Mouse (Mus musculus): ENCODE data around the gene Ugt1a5. TPM values are rescaled to one million over a fixed set of nuclear protein-coding genes. Genes with fewer than 3 reads are reported as not detected.

The Ugt1a5 gene
- 0.15 TPM for polyA plus RNA-seq (2015; fragmentation: Illumina TruSeq; extraction: RNeasy Lipid Tissue Mini Kit (QIAGEN cat#74804); ENCODE audit: insufficient read depth, low replicate concordance)

DNA sequence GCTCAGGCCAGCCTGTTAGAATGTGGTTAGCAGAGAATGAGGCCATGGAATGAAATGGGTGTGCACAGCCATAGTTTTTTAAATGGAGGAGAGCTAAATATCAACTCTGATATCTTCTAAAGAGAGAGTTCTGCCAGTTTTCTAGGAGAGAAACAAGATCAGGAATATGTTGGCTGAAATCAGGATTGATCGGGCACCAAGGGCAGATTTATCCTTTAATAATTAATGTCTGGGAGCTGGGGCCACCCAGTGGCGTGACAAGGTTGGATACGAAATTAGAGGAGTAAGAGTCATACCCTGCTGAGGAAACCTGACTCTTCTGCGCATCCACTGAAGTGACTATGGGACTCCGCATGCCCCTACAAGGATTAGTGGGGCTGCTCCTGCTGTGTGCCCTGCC is at the start of gene Ugt1a5:
Gene Ugt1a5 (plus strand): TSS at position 302 of the 400 bp plus-strand sequence.

DNA sequence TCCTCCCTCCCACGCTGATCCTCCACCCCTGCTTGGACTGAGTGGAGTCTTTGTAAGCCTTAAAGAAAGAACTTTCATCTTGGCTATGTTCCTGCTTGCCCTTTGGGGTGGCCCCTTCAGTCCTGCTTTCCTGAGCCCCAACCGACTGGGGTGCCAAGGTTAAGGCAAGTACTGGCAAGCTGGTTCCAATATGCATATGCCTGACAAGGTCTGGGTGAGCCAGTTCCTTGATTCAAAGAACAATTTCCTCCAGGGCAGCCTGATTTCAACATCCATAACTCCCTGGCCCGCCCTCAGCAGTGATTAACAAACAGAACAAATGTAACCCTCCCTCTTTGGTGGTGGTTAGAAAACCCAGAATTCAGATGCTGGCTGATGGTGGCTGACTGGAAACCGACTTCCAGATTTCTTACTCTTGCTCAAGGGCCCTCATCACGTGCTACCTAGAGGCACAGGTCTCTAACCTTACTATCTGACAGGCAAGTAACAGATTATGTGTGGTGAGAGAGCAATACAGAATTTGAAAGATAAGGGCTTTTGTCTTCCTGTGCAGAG is 31.3 kb upstream of the Ugt1a5 start, which contains the start of gene Ugt1a6a:
Gene Ugt1a6a (plus strand): TSS at position 353 of the 555 bp plus-strand sequence.

GRCm38 (mm10) chr1:88200456-88200855 is 34.6 kb downstream of the Ugt1a5 start, which contains the start of gene Ugt1a2:
Gene Ugt1a2 (plus strand): TSS chr1:88200601.

GRCm38 (mm10) chr1:88205294-88205922 is 39.6 kb downstream of the Ugt1a5 start, which contains the start of gene Dnajb3:
Gene Dnajb3 (minus strand): TSS chr1:88205782.

DNA sequence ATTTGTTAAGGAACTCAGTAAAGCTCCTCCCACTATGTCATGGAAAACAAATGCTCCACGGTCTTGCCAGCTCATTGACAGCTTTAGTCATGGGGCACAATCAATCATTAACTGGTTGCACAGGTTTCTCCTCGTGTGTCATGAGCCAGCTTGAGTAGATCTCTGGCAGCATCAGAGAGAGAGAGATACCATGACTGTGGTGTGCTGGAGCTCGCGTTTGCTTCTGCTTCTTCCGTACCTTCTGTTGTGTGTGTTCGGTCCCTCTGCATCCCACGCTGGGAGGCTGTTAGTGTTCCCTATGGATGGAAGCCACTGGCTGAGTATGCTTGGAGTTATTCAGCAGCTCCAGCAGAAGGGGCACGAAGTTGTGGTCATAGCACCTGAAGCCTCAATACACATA is 46.0 kb downstream of the Ugt1a5 start, which contains the start of gene Ugt1a1:
Gene Ugt1a1 (plus strand): TSS at position 148 of the 400 bp plus-strand sequence.

GRCm38 (mm10) chr1:88226670-88227379 is 61.0 kb downstream of the Ugt1a5 start, which contains the start of gene Mroh2a:
Gene Mroh2a (plus strand): TSS chr1:88226986.

Other genes starting within 250 kb of the Ugt1a5 start
- 18.5 TPM for gene Usp40, start 157.5 kb upstream of the Ugt1a5 start, polyA plus RNA-seq (2015; fragmentation: Illumina TruSeq; extraction: RNeasy Lipid Tissue Mini Kit (QIAGEN cat#74804); ENCODE audit: insufficient read depth, low replicate concordance)
- not detected for gene Ugt1a10, start 110.6 kb upstream of the Ugt1a5 start, polyA plus RNA-seq (2015; fragmentation: Illumina TruSeq; extraction: RNeasy Lipid Tissue Mini Kit (QIAGEN cat#74804); ENCODE audit: insufficient read depth, low replicate concordance)
- not detected for gene Ugt1a9, start 95.2 kb upstream of the Ugt1a5 start, polyA plus RNA-seq (2015; fragmentation: Illumina TruSeq; extraction: RNeasy Lipid Tissue Mini Kit (QIAGEN cat#74804); ENCODE audit: insufficient read depth, low replicate concordance)
- gene Ugt1a8, start 78.2 kb upstream of the Ugt1a5 start, polyA plus RNA-seq (2015; fragmentation: Illumina TruSeq; extraction: RNeasy Lipid Tissue Mini Kit (QIAGEN cat#74804); ENCODE audit: insufficient read depth, low replicate concordance): not detected
- gene Ugt1a7c, start 71.0 kb upstream of the Ugt1a5 start, polyA plus RNA-seq (2015; fragmentation: Illumina TruSeq; extraction: RNeasy Lipid Tissue Mini Kit (QIAGEN cat#74804); ENCODE audit: insufficient read depth, low replicate concordance): 6.8 TPM
- gene Ugt1a6b, start 62.8 kb upstream of the Ugt1a5 start, polyA plus RNA-seq (2015; fragmentation: Illumina TruSeq; extraction: RNeasy Lipid Tissue Mini Kit (QIAGEN cat#74804); ENCODE audit: insufficient read depth, low replicate concordance): 0.46 TPM
- gene Ugt1a6a, start 31.2 kb upstream of the Ugt1a5 start, polyA plus RNA-seq (2015; fragmentation: Illumina TruSeq; extraction: RNeasy Lipid Tissue Mini Kit (QIAGEN cat#74804); ENCODE audit: insufficient read depth, low replicate concordance): 1.9 TPM
- gene Ugt1a2, start 34.6 kb downstream of the Ugt1a5 start, polyA plus RNA-seq (2015; fragmentation: Illumina TruSeq; extraction: RNeasy Lipid Tissue Mini Kit (QIAGEN cat#74804); ENCODE audit: insufficient read depth, low replicate concordance): 0.15 TPM
- 1.2 TPM for gene Dnajb3, start 39.8 kb downstream of the Ugt1a5 start, polyA plus RNA-seq (2015; fragmentation: Illumina TruSeq; extraction: RNeasy Lipid Tissue Mini Kit (QIAGEN cat#74804); ENCODE audit: insufficient read depth, low replicate concordance)
- gene Ugt1a1, start 45.9 kb downstream of the Ugt1a5 start, polyA plus RNA-seq (2015; fragmentation: Illumina TruSeq; extraction: RNeasy Lipid Tissue Mini Kit (QIAGEN cat#74804); ENCODE audit: insufficient read depth, low replicate concordance): 0.14 TPM
- gene Mroh2a, start 61.0 kb downstream of the Ugt1a5 start, polyA plus RNA-seq (2015; fragmentation: Illumina TruSeq; extraction: RNeasy Lipid Tissue Mini Kit (QIAGEN cat#74804); ENCODE audit: insufficient read depth, low replicate concordance): 0.28 TPM
- gene Hjurp, start 111.6 kb downstream of the Ugt1a5 start, polyA plus RNA-seq (2015; fragmentation: Illumina TruSeq; extraction: RNeasy Lipid Tissue Mini Kit (QIAGEN cat#74804); ENCODE audit: insufficient read depth, low replicate concordance): 98.6 TPM
- not detected for gene Trpm8, start 111.6 kb downstream of the Ugt1a5 start, polyA plus RNA-seq (2015; fragmentation: Illumina TruSeq; extraction: RNeasy Lipid Tissue Mini Kit (QIAGEN cat#74804); ENCODE audit: insufficient read depth, low replicate concordance)
- not detected for gene Spp2, start 240.9 kb downstream of the Ugt1a5 start, polyA plus RNA-seq (2015; fragmentation: Illumina TruSeq; extraction: RNeasy Lipid Tissue Mini Kit (QIAGEN cat#74804); ENCODE audit: insufficient read depth, low replicate concordance)